Mouse (Mus musculus): ENCODE results near the gene Sfxn5. TPM values are rescaled to one million over a fixed set of nuclear protein-coding genes. Genes with fewer than 3 reads are reported as not detected.

The Sfxn5 gene
- polyA plus RNA-seq, 1 experiment from 2014 or later = 7.0 TPM

DNA sequence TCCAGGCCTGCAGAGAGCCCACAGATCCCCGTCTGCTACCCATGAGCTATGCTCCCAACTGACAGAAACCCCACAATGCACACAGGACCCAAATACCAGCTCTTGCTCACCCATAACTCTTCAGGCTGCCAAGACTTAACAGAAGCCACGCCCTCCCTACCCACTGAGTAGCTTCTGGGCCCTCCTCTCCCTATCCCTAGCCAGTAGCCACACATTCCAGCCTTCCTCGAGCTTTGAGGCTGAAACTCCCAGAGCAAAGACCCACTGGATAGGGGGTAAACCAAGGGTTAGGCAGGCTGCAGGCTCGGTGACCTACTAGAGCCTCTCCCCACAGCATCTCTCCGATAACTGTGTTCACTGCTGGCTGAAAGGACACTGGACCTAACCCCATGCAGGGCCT is 35.5 kb upstream of the Sfxn5 start:
- WGBS = 56% methylated on average over 5 of the region's 5 CpGs
- Histone ChIP-seq H3K9ac (ENCODE audit: low read length) (no peak overlapping the region), H3K27ac (ENCODE audit: low read length) (peak overlapping the region; percentile 53), H3K9me3 (ENCODE audit: control insufficient read depth, low read length) (no peaks in the 10 kb centered on the region), H3K4me2 (ENCODE audit: low read depth, low read length) (no peak overlapping the region), H3K4me3 (ENCODE audit: low read length) (no peak overlapping the region), H3K36me3 (ENCODE audit: control insufficient read depth, insufficient read depth, low read length) (no peaks in the 10 kb centered on the region), H3K4me1 (replicated peaks; ENCODE audit: control insufficient read depth, insufficient read depth, low read length) (peaks cover 60% of the 10 kb centered on the region), H3K27me3 (ENCODE audit: control insufficient read depth, insufficient read depth, low read depth, low read length) (no peaks in the 10 kb centered on the region)
- ATAC-seq (ENCODE audit: low read depth) = peak; percentile 12

DNA sequence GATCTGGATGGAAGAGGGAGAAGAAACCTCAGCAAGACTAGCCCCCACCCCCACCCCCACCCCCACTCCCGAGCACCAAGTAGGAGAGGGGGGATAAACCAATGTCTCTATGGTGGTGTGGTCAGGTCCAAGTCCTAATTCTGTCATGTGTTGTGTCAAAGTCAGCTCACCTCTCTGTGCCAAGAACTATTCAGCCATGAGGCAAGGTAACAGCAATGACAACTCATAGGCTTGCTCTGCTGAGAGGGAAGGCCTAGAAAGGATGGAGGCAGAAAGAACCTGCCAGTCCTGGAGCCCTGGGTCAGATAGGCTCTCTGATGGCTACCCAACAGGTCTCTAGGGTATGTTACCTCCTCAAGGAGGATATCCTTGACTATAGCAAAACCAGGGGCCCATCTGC is 34.9 kb upstream of the Sfxn5 start:
- H3K36me3 ChIP-seq (ENCODE audit: control insufficient read depth, insufficient read depth, low read length) = no peaks in the 10 kb centered on the region
- H3K4me2 ChIP-seq (ENCODE audit: low read depth, low read length) = no peak overlapping the region
- 93% methylated on average over 1 of the region's 1 CpGs for WGBS
- ATAC-seq (ENCODE audit: low read depth) = no peak
- peaks cover 54% of the 10 kb centered on the region for H3K4me1 ChIP-seq (replicated peaks; ENCODE audit: control insufficient read depth, insufficient read depth, low read length)
- H3K9ac ChIP-seq (ENCODE audit: low read length) = no peak overlapping the region
- H3K9me3 ChIP-seq (ENCODE audit: control insufficient read depth, low read length) = no peaks in the 10 kb centered on the region
- no peak overlapping the region; the same call in 1 of the 2 replicates for H3K27ac ChIP-seq (ENCODE audit: low read length)
- no peaks in the 10 kb centered on the region for H3K27me3 ChIP-seq (ENCODE audit: control insufficient read depth, insufficient read depth, low read depth, low read length)
- no peak overlapping the region for H3K4me3 ChIP-seq (ENCODE audit: low read length)

DNA sequence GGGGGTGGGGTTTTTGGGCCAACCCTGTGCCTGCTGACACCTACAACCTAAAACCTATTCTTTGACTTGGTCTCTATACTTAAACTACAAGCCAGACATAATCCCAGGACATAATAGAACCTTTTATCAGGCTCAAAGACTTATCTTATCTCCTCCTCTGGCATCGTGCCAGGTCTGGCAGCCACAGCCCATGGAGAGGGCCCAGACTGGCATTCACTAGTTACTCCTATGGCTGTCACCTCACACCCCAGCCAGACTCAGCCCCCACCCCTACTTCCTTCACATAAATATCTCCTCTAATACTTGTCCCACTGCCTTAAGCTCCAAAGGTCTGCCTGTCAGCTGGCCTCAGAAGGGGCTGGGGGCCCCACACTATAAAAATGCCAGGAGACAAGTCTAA is 33.2 kb upstream of the Sfxn5 start:
- WGBS = 20% methylated on average over 1 of the region's 1 CpGs
- H3K4me1 ChIP-seq (replicated peaks; ENCODE audit: control insufficient read depth, insufficient read depth, low read length) = peaks cover 37% of the 10 kb centered on the region
- H3K4me3 ChIP-seq (ENCODE audit: low read length) = no peak overlapping the region
- peak overlapping the region; percentile 34; the same call in 1 of the 2 replicates for H3K27ac ChIP-seq (ENCODE audit: low read length)
- peak; percentile 23; the same call in 1 of the 2 replicates for ATAC-seq (ENCODE audit: low read depth)
- H3K4me2 ChIP-seq (ENCODE audit: low read depth, low read length) = no peak overlapping the region
- peak overlapping the region; percentile 45; the same call in 1 of the 2 replicates for H3K9ac ChIP-seq (ENCODE audit: low read length)
- no peaks in the 10 kb centered on the region for H3K27me3 ChIP-seq (ENCODE audit: control insufficient read depth, insufficient read depth, low read depth, low read length)
- no peaks in the 10 kb centered on the region for H3K36me3 ChIP-seq (ENCODE audit: control insufficient read depth, insufficient read depth, low read length)
- H3K9me3 ChIP-seq (ENCODE audit: control insufficient read depth, low read length) = no peaks in the 10 kb centered on the region

DNA sequence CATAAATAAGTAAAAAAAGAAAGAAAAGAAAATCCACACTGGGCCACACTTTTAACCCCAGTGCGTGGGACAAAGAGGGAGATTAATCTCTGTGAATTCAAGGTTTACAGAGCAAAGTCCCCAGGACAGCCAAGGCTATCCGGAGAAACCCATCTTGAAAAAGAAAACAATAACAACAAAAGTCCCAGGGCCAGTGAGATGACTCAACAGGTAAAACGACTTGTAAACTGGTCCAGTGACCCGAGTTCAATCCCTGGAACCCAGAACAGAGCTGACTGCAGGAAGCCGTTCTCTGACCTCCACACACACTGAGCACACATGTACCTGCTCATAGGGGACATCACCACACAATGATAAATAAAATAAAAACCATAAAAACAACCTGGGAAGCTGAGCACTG is 31.2 kb upstream of the Sfxn5 start:
- Histone ChIP-seq H3K9ac (ENCODE audit: low read length) (no peak overlapping the region), H3K27ac (ENCODE audit: low read length) (no peak overlapping the region), H3K36me3 (ENCODE audit: control insufficient read depth, insufficient read depth, low read length) (no peaks in the 10 kb centered on the region), H3K4me3 (ENCODE audit: low read length) (no peak overlapping the region), H3K27me3 (ENCODE audit: control insufficient read depth, insufficient read depth, low read depth, low read length) (no peaks in the 10 kb centered on the region), H3K9me3 (ENCODE audit: control insufficient read depth, low read length) (no peaks in the 10 kb centered on the region), H3K4me2 (ENCODE audit: low read depth, low read length) (no peak overlapping the region), H3K4me1 (replicated peaks; ENCODE audit: control insufficient read depth, insufficient read depth, low read length) (peaks cover 30% of the 10 kb centered on the region)
- no peak for ATAC-seq (ENCODE audit: low read depth)
- 64% methylated on average over 5 of the region's 5 CpGs for WGBS

DNA sequence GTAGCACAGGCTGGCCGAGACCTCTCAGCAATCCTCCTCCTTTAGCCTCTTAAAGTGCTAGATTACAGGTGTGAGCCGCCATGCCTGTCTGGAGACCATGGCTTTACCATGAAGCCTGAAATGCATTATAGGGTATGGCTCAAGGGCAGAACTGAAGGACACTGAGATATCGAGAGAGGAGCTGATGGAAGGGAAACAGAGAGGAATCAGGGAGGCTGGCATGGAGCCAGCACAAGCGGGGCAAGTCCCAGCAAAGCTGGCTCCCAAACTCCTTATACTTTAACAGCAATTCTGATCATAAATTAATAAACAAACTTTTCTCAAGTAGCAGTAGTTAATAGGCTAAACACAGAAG is 30.7 kb upstream of the Sfxn5 start:
- no peaks in the 10 kb centered on the region for H3K27me3 ChIP-seq (ENCODE audit: control insufficient read depth, insufficient read depth, low read depth, low read length)
- H3K4me2 ChIP-seq (ENCODE audit: low read depth, low read length) = no peak overlapping the region
- no peaks in the 10 kb centered on the region for H3K9me3 ChIP-seq (ENCODE audit: control insufficient read depth, low read length)
- no peaks in the 10 kb centered on the region for H3K36me3 ChIP-seq (ENCODE audit: control insufficient read depth, insufficient read depth, low read length)
- no peak overlapping the region for H3K4me3 ChIP-seq (ENCODE audit: low read length)
- H3K4me1 ChIP-seq (replicated peaks; ENCODE audit: control insufficient read depth, insufficient read depth, low read length) = peaks cover 25% of the 10 kb centered on the region
- H3K27ac ChIP-seq (ENCODE audit: low read length) = no peak overlapping the region
- no peak overlapping the region for H3K9ac ChIP-seq (ENCODE audit: low read length)
- WGBS = 57% methylated on average over 4 of the region's 4 CpGs
- no peak for ATAC-seq (ENCODE audit: low read depth)

DNA sequence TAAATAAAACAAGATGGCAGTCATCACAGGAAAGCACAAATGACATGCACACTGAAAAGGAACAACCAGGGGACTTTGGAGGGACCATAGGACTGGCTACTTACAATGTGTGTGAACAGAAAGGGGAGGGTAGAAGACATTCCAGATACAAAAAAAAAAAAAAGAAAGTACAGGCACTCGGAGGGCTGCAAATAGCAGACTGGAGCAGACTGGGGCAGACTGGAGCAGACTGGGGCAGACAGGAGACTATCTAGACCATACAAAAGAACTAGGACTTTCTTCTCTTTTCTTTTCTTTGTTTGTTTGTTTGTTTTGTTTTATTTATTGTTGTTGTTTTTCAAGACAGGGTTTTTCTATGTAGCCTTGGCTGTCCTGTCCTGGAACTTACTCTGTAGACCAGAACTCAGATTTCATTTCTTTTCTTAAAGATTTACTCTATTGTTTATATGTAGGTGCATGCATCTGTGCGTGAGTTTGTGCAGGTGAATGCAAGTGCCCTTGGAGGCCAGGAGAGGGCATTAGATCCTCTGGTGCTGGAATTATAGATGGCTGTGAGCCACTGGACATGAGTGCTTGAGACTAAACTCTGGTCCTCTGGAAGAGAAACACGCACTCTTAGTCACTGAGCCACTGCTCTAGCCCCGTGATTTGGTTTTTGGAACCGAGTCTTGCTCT is 30.1 kb upstream of the Sfxn5 start:
- Histone ChIP-seq H3K9ac (ENCODE audit: low read length) (no peak overlapping the region), H3K27me3 (ENCODE audit: control insufficient read depth, insufficient read depth, low read depth, low read length) (no peaks in the 10 kb centered on the region), H3K4me3 (ENCODE audit: low read length) (no peak overlapping the region), H3K27ac (ENCODE audit: low read length) (no peak overlapping the region), H3K4me2 (ENCODE audit: low read depth, low read length) (no peak overlapping the region), H3K9me3 (ENCODE audit: control insufficient read depth, low read length) (no peaks in the 10 kb centered on the region), H3K4me1 (replicated peaks; ENCODE audit: control insufficient read depth, insufficient read depth, low read length) (peaks cover 20% of the 10 kb centered on the region), H3K36me3 (ENCODE audit: control insufficient read depth, insufficient read depth, low read length) (no peaks in the 10 kb centered on the region)
- no peak for ATAC-seq (ENCODE audit: low read depth)
- WGBS = 87% methylated on average over 5 of the region's 5 CpGs

DNA sequence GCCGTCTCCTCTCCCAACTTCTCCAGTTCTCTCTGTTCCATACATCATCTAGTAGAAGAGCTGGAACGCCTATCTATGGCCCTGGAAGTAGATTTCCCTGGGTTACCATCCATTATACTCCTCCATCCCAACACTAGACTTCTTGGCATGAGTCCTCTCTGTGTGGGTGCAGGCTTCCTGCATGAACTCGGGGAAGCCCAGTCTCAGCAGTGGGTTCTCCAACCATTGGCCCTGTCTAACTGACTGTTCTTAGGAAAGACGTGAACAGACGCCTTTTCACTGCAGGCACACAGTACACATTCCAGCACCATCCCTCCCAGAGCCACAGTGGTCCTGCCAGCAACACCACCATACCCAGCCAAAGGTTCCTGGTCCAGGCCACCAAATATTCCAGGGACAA is 29.4 kb upstream of the Sfxn5 start:
- H3K4me1 ChIP-seq (replicated peaks; ENCODE audit: control insufficient read depth, insufficient read depth, low read length) = peaks cover 16% of the 10 kb centered on the region
- ATAC-seq (ENCODE audit: low read depth) = no peak
- no peak overlapping the region for H3K9ac ChIP-seq (ENCODE audit: low read length)
- no peak overlapping the region for H3K27ac ChIP-seq (ENCODE audit: low read length)
- WGBS = 78% methylated on average over 5 of the region's 5 CpGs
- no peak overlapping the region for H3K4me2 ChIP-seq (ENCODE audit: low read depth, low read length)
- no peaks in the 10 kb centered on the region for H3K27me3 ChIP-seq (ENCODE audit: control insufficient read depth, insufficient read depth, low read depth, low read length)
- no peaks in the 10 kb centered on the region for H3K36me3 ChIP-seq (ENCODE audit: control insufficient read depth, insufficient read depth, low read length)
- H3K9me3 ChIP-seq (ENCODE audit: control insufficient read depth, low read length) = no peaks in the 10 kb centered on the region
- H3K4me3 ChIP-seq (ENCODE audit: low read length) = no peak overlapping the region

DNA sequence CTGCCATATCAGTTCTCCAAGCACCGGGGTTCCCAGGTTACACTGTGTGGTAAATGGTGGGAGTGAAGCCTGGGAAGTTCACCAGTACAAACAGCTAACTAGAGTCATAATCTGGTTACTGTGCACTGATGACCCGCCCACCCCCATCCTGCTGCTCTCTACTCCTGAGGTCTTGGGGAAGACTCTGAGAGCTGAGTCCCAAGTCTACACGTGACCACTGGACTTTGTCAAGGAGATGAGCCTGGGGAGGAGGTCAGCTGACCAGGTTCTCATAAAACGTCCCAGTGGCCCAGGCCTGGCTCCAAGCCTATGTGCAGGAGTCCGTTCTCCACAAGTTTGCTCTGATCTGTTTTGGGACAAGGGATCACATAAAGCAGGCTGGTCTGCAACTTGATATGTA is 27.1 kb upstream of the Sfxn5 start:
- H3K4me2 ChIP-seq (ENCODE audit: low read depth, low read length) = no peak overlapping the region
- 0 out of 2 replicates have a peak, but pooled peaks cover 4% of the 10 kb centered on the region for H3K4me1 ChIP-seq (replicated peaks; ENCODE audit: control insufficient read depth, insufficient read depth, low read length)
- H3K36me3 ChIP-seq (ENCODE audit: control insufficient read depth, insufficient read depth, low read length) = no peaks in the 10 kb centered on the region
- H3K4me3 ChIP-seq (ENCODE audit: low read length) = no peak overlapping the region
- H3K27me3 ChIP-seq (ENCODE audit: control insufficient read depth, insufficient read depth, low read depth, low read length) = no peaks in the 10 kb centered on the region
- no peaks in the 10 kb centered on the region for H3K9me3 ChIP-seq (ENCODE audit: control insufficient read depth, low read length)
- no peak for ATAC-seq (ENCODE audit: low read depth)
- 81% methylated on average over 5 of the region's 5 CpGs for WGBS
- no peak overlapping the region for H3K27ac ChIP-seq (ENCODE audit: low read length)
- H3K9ac ChIP-seq (ENCODE audit: low read length) = no peak overlapping the region

DNA sequence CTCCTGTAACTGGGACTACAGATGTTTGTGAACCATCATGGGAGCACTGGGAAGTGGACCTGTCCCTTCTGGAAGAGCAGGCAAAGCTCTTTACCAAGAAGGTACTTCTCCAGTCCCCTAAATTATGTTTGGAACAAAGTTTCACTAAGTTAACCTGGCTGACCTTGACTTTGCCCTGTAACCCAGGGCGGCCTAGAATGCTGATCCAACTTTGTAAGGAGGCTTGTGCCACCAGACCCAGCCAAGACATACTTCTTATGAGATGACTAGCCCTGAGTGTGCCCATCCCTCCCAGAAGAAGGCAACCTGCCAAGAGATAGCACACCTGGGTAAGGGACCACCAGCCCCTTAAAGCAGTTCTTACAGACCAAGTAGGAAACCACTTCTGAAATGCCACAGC is 25.7 kb upstream of the Sfxn5 start:
- Histone ChIP-seq H3K4me2 (ENCODE audit: low read depth, low read length) (no peak overlapping the region), H3K4me3 (ENCODE audit: low read length) (no peak overlapping the region), H3K4me1 (replicated peaks; ENCODE audit: control insufficient read depth, insufficient read depth, low read length) (0 out of 2 replicates have a peak, but pooled peaks cover 4% of the 10 kb centered on the region), H3K9ac (ENCODE audit: low read length) (no peak overlapping the region), H3K9me3 (ENCODE audit: control insufficient read depth, low read length) (no peaks in the 10 kb centered on the region), H3K36me3 (ENCODE audit: control insufficient read depth, insufficient read depth, low read length) (no peaks in the 10 kb centered on the region), H3K27me3 (ENCODE audit: control insufficient read depth, insufficient read depth, low read depth, low read length) (no peaks in the 10 kb centered on the region), H3K27ac (ENCODE audit: low read length) (no peak overlapping the region)
- 83% methylated on average over 1 of the region's 1 CpGs for WGBS
- no peak for ATAC-seq (ENCODE audit: low read depth)

Data from lung, embryonic 16.5 days (tissue).